Comparison of ENCODE assay signal across 21 mouse cellular contexts in the genomic region with DNA sequence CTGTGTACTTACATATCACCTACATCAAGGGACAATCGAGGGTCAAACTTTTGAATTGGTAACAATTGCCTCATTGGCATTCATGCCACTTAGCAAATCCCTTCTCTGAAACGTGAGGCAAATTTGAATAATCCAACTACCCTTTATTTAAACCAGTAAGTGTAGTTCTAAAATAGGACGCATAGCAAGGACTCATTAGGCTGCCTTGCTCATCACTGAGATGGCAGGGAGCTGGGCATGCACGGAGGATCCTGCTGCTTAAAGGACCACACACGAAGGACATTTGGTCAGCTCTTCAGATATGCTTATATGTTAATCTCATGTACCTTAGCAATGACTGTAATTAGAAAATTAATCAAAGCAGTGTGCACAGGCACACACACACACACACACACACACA.
DNase-seq lines count a peak whose midpoint lies in the region; ATAC-seq lines count a peak whose summit lies in the region.
"Had no signal": no experiment of that assay in that cellular context is flagged by ENCODE, and none has a peak within 500 bp of the region (broad histone marks: within the 10 kb centered on the region; RNA-seq: fewer than 3 reads in every experiment).

No protein-coding gene starts in this region.

- no peaks in the 10 kb centered on the region for H3K27me3 ChIP-seq in forebrain, embryonic 12.5 days
- no peaks in the 10 kb centered on the region for H3K27me3 ChIP-seq in forebrain, embryonic 15.5 days
- no peaks in the 10 kb centered on the region for H3K27me3 ChIP-seq in midbrain, embryonic 13.5 days
- H3K27me3 ChIP-seq: hindbrain, embryonic 15.5 days had no signal

- intact Hi-C loops in left cerebral cortex, postnatal 4 days (cut with DNase I) = no loop called here
- intact Hi-C loops in left cerebral cortex, postnatal 25 days (cut with DNase I) = loop anchor here (10.0 kb wide), 1 partner anchor 200 kb away; the partner anchor contains the start of gene Ppp3ca

- H3K4me2 ChIP-seq in forebrain, embryonic 12.5 days = no peak overlapping the region
- H3K4me2 ChIP-seq in forebrain, embryonic 15.5 days (replicated peaks) = no peak overlapping the region
- H3K4me2 ChIP-seq in midbrain, embryonic 13.5 days (replicated peaks) = no peak overlapping the region
- H3K4me2 ChIP-seq: hindbrain, embryonic 15.5 days had no signal

- no peak overlapping the region for H3K4me3 ChIP-seq in forebrain, embryonic 12.5 days (replicated peaks)
- no peak overlapping the region for H3K4me3 ChIP-seq in forebrain, embryonic 15.5 days
- H3K4me3 ChIP-seq in midbrain, embryonic 13.5 days (replicated peaks) = no peak overlapping the region
- H3K4me3 ChIP-seq: heart, embryonic 10.5 days; hindbrain, embryonic 15.5 days; limb, embryonic 10.5 days had no signal

- H3K27ac ChIP-seq in forebrain, embryonic 12.5 days = no peak overlapping the region
- no peak overlapping the region for H3K27ac ChIP-seq in forebrain, embryonic 15.5 days (replicated peaks)
- no peak overlapping the region for H3K27ac ChIP-seq in midbrain, embryonic 13.5 days
- H3K27ac ChIP-seq: heart, embryonic 10.5 days; hindbrain, embryonic 15.5 days; kidney, postnatal 0 days; limb, embryonic 10.5 days had no signal

- no peaks in the 10 kb centered on the region for H3K9me3 ChIP-seq in forebrain, embryonic 12.5 days
- no peaks in the 10 kb centered on the region for H3K9me3 ChIP-seq in forebrain, embryonic 15.5 days
- no peaks in the 10 kb centered on the region for H3K9me3 ChIP-seq in midbrain, embryonic 13.5 days
- H3K9me3 ChIP-seq: G1E; heart, embryonic 10.5 days; hindbrain, embryonic 15.5 days; limb, embryonic 10.5 days had no signal

- ATAC-seq in forebrain, embryonic 12.5 days (ENCODE audit: low FRiP score) = peak; percentile 67
- ATAC-seq in forebrain, embryonic 15.5 days (replicated peaks) = no peak
- ATAC-seq in midbrain, embryonic 13.5 days = peak; percentile 68; the same call in 1 of the 2 replicates
- ATAC-seq: activated CD4-positive, CD25-positive, alpha-beta regulatory T cell, adult 4 months had no signal

- H3K4me1 ChIP-seq in forebrain, embryonic 12.5 days = peaks cover 34% of the 10 kb centered on the region
- H3K4me1 ChIP-seq in forebrain, embryonic 15.5 days = peaks cover 30% of the 10 kb centered on the region
- H3K4me1 ChIP-seq in midbrain, embryonic 13.5 days (replicated peaks) = peaks cover 27% of the 10 kb centered on the region

- no peaks in the 10 kb centered on the region for H3K36me3 ChIP-seq in forebrain, embryonic 12.5 days (replicated peaks)
- H3K36me3 ChIP-seq in forebrain, embryonic 15.5 days = peaks cover 6% of the 10 kb centered on the region; the same call in 1 of the 2 replicates
- H3K36me3 ChIP-seq in midbrain, embryonic 13.5 days = no peaks in the 10 kb centered on the region
- H3K36me3 ChIP-seq: hindbrain, embryonic 15.5 days; limb, embryonic 10.5 days had no signal

- no peak overlapping the region for H3K9ac ChIP-seq in forebrain, embryonic 12.5 days
- no peak overlapping the region for H3K9ac ChIP-seq in forebrain, embryonic 15.5 days (replicated peaks)
- no peak overlapping the region for H3K9ac ChIP-seq in midbrain, embryonic 13.5 days (replicated peaks)
- H3K9ac ChIP-seq: hindbrain, embryonic 15.5 days had no signal

- peak; percentile 28 for DNase-seq in left cerebral cortex, postnatal 4 days
- no peak for DNase-seq in left cerebral cortex, postnatal 25 days (ENCODE audit: low spot score in 2 of 2)
- peak; percentile 76 for DNase-seq in retina, postnatal 1 day
- no peak for DNase-seq in kidney, postnatal 10 days
- DNase-seq: adrenal gland, postnatal 10 days; cerebellum, adult 9-11 months; embryo, embryonic 11 days; gastrocnemius, postnatal 36 days; kidney, adult 11 months; lung, adult 18-20 months; lung, postnatal 14 days; thymus, postnatal 25 days had no signal

- 19% methylated on average over 5 of the region's 5 CpGs for WGBS in forebrain, embryonic 12.5 days
- WGBS in forebrain, embryonic 15.5 days = 10% methylated on average over 5 of the region's 5 CpGs
- 35% methylated on average over 5 of the region's 5 CpGs for WGBS in midbrain, embryonic 13.5 days

Comparison
In these comparisons a context has a peak if more than half of its experiments do, and no peak if none do; other contexts are left out.
1. DNase-seq: peak in left cerebral cortex, postnatal 4 days (single experiment) and retina, postnatal 1 day (single experiment); none in left cerebral cortex, postnatal 25 days (0 of 2) and kidney, postnatal 10 days (single experiment).